Mouse (Mus musculus): ENCODE data around the gene Zfp385c. TPM values are rescaled to one million over a fixed set of nuclear protein-coding genes. Genes with fewer than 3 reads are reported as not detected.

The Zfp385c gene
- polyA plus RNA-seq, 2 experiments: not detected

GRCm38 (mm10) chr11:100694926-100695325, 2.7 kb upstream of the Zfp385c start:
- 26% methylated on average over 5 of the region's 5 CpGs for WGBS (ENCODE audit: insufficient replicate concordance)
- Histone ChIP-seq H3K36me3 (replicated peaks; ENCODE audit: control insufficient read depth, insufficient read depth, low read depth) (no peaks in the 10 kb centered on the region), H3K27ac (no peak overlapping the region), H3K9ac (replicated peaks) (no peak overlapping the region), H3K4me3 (ENCODE audit: insufficient read depth in 1 of 2, low read depth in 2 of 2, low read length in 2 of 2) (no peak overlapping the region), H3K4me2 (ENCODE audit: low read depth) (no peak overlapping the region), H3K4me1 (replicated peaks; ENCODE audit: control insufficient read depth in 2 of 2, insufficient read depth in 2 of 2, low read length in 1 of 2) (no peaks in the 10 kb centered on the region; a peak in 1 of 4 replicates), H3K27me3 (ENCODE audit: control insufficient read depth, insufficient read depth, low read length) (no peaks in the 10 kb centered on the region), H3K9me3 (ENCODE audit: control insufficient read depth, low read length) (no peaks in the 10 kb centered on the region)
- TF ChIP-seq EP300 (IDR thresholded peaks at IDR 0.05; ENCODE audit: low read depth): no peak
- peak; percentile 94 for TF ChIP-seq CTCF (IDR thresholded peaks at IDR 0.05; ENCODE audit: low read depth)
- DNase-seq (ENCODE audit: low read depth in 3 of 3, low spot score in 3 of 3): peak in 1 of 3 experiments; percentile 30
- ATAC-seq (ENCODE audit: insufficient read depth): no peak

GRCm38 (mm10) chr11:100693154-100693553, 899 bp upstream of the Zfp385c start:
- Histone ChIP-seq H3K36me3 (replicated peaks; ENCODE audit: control insufficient read depth, insufficient read depth, low read depth) (no peaks in the 10 kb centered on the region), H3K9ac (replicated peaks) (no peak overlapping the region), H3K4me3 (ENCODE audit: insufficient read depth in 1 of 2, low read depth in 2 of 2, low read length in 2 of 2) (no peak overlapping the region), H3K9me3 (ENCODE audit: control insufficient read depth, low read length) (no peaks in the 10 kb centered on the region), H3K4me2 (ENCODE audit: low read depth) (no peak overlapping the region), H3K27ac (no peak overlapping the region), H3K27me3 (ENCODE audit: control insufficient read depth, insufficient read depth, low read length) (no peaks in the 10 kb centered on the region), H3K4me1 (replicated peaks; ENCODE audit: control insufficient read depth in 2 of 2, insufficient read depth in 2 of 2, low read length in 1 of 2) (no peaks in the 10 kb centered on the region; a peak in 1 of 4 replicates)
- no peak for DNase-seq (ENCODE audit: low read depth in 3 of 3, low spot score in 3 of 3)
- no peak for ATAC-seq (ENCODE audit: insufficient read depth)
- TF ChIP-seq EP300 (IDR thresholded peaks at IDR 0.05; ENCODE audit: low read depth) (no peak), CTCF (IDR thresholded peaks at IDR 0.05; ENCODE audit: low read depth) (no peak)
- WGBS (ENCODE audit: insufficient replicate concordance): 29% methylated on average over 5 of the region's 5 CpGs

- WGBS (ENCODE audit: insufficient replicate concordance): 60% methylated on average over 7 of the region's 7 CpGs
- TF ChIP-seq EP300 (IDR thresholded peaks at IDR 0.05; ENCODE audit: low read depth) (no peak), CTCF (IDR thresholded peaks at IDR 0.05; ENCODE audit: low read depth) (no peak)
- Histone ChIP-seq H3K4me2 (ENCODE audit: low read depth) (no peak overlapping the region), H3K36me3 (replicated peaks; ENCODE audit: control insufficient read depth, insufficient read depth, low read depth) (no peaks in the 10 kb centered on the region), H3K27ac (no peak overlapping the region), H3K9ac (replicated peaks) (no peak overlapping the region), H3K27me3 (ENCODE audit: control insufficient read depth, insufficient read depth, low read length) (no peaks in the 10 kb centered on the region), H3K4me1 (replicated peaks; ENCODE audit: control insufficient read depth in 2 of 2, insufficient read depth in 2 of 2, low read length in 1 of 2) (no peaks in the 10 kb centered on the region; a peak in 1 of 4 replicates), H3K4me3 (ENCODE audit: insufficient read depth in 1 of 2, low read depth in 2 of 2, low read length in 2 of 2) (no peak overlapping the region), H3K9me3 (ENCODE audit: control insufficient read depth, low read length) (no peaks in the 10 kb centered on the region)
- ATAC-seq (ENCODE audit: insufficient read depth) (no peak), DNase-seq (ENCODE audit: low read depth in 3 of 3, low spot score in 3 of 3) (no peak)
Observed at GRCm38 (mm10) chr11:100690389-100690788, 1.9 kb downstream of the Zfp385c start.

- Histone ChIP-seq H3K4me2 (ENCODE audit: low read depth) (no peak overlapping the region), H3K27me3 (ENCODE audit: control insufficient read depth, insufficient read depth, low read length) (no peaks in the 10 kb centered on the region), H3K27ac (no peak overlapping the region), H3K4me3 (ENCODE audit: insufficient read depth in 1 of 2, low read depth in 2 of 2, low read length in 2 of 2) (no peak overlapping the region), H3K4me1 (replicated peaks; ENCODE audit: control insufficient read depth in 2 of 2, insufficient read depth in 2 of 2, low read length in 1 of 2) (no peaks in the 10 kb centered on the region; a peak in 1 of 4 replicates), H3K9ac (replicated peaks) (no peak overlapping the region), H3K9me3 (ENCODE audit: control insufficient read depth, low read length) (no peaks in the 10 kb centered on the region), H3K36me3 (replicated peaks; ENCODE audit: control insufficient read depth, insufficient read depth, low read depth) (no peaks in the 10 kb centered on the region)
- DNase-seq (ENCODE audit: low read depth in 3 of 3, low spot score in 3 of 3): no peak
- 55% methylated on average over 4 of the region's 4 CpGs for WGBS (ENCODE audit: insufficient replicate concordance)
- no peak for ATAC-seq (ENCODE audit: insufficient read depth)
- TF ChIP-seq CTCF (IDR thresholded peaks at IDR 0.05; ENCODE audit: low read depth) (no peak), EP300 (IDR thresholded peaks at IDR 0.05; ENCODE audit: low read depth) (no peak)
Observed at GRCm38 (mm10) chr11:100688443-100688842, 3.8 kb downstream of the Zfp385c start.

GRCm38 (mm10) chr11:100687265-100687664, 5.0 kb downstream of the Zfp385c start:
- no peaks in the 10 kb centered on the region for H3K36me3 ChIP-seq (replicated peaks; ENCODE audit: control insufficient read depth, insufficient read depth, low read depth)
- no peak overlapping the region for H3K9ac ChIP-seq (replicated peaks)
- H3K27ac ChIP-seq: no peak overlapping the region
- ATAC-seq (ENCODE audit: insufficient read depth) (no peak), DNase-seq (ENCODE audit: low read depth in 3 of 3, low spot score in 3 of 3) (no peak)
- TF ChIP-seq EP300 (IDR thresholded peaks at IDR 0.05; ENCODE audit: low read depth): no peak
- no peak for TF ChIP-seq CTCF (IDR thresholded peaks at IDR 0.05; ENCODE audit: low read depth)
- WGBS (ENCODE audit: insufficient replicate concordance): 61% methylated on average over 7 of the region's 7 CpGs
- no peaks in the 10 kb centered on the region for H3K27me3 ChIP-seq (ENCODE audit: control insufficient read depth, insufficient read depth, low read length)
- no peak overlapping the region for H3K4me2 ChIP-seq (ENCODE audit: low read depth)
- H3K4me1 ChIP-seq (replicated peaks; ENCODE audit: control insufficient read depth in 2 of 2, insufficient read depth in 2 of 2, low read length in 1 of 2): no peaks in the 10 kb centered on the region; a peak in 1 of 4 replicates
- H3K9me3 ChIP-seq (ENCODE audit: control insufficient read depth, low read length): no peaks in the 10 kb centered on the region
- no peak overlapping the region for H3K4me3 ChIP-seq (ENCODE audit: insufficient read depth in 1 of 2, low read depth in 2 of 2, low read length in 2 of 2)

Measured in liver, embryonic 14.5 days (tissue).